ENCODE assay signal across 13 mouse cellular contexts in genomic region chr6:86801431-86801830, GRCm38 (mm10).
"Had no signal": no experiment of that assay in that cellular context is flagged by ENCODE, and none has a peak within 500 bp of the region (broad histone marks: within the 10 kb centered on the region; RNA-seq: fewer than 3 reads in every experiment).

No protein-coding gene starts in this region.

- ATAC-seq: liver, embryonic 12.5 days; midbrain, embryonic 13.5 days had no signal

- H3K4me3 ChIP-seq: kidney, embryonic 15.5 days; limb, embryonic 13.5 days; liver, embryonic 12.5 days; midbrain, embryonic 13.5 days had no signal

- H3K4me1 ChIP-seq: kidney, embryonic 15.5 days; limb, embryonic 13.5 days; liver, embryonic 12.5 days; midbrain, embryonic 13.5 days had no signal

- DNase-seq: kidney, adult 2 months; kidney, postnatal 14 days; left cerebral cortex, postnatal 4 days; lung, embryonic 14.5 days; lung, postnatal 10 days; right cerebral cortex, postnatal 4 days; spleen, adult 18-20 months; thymus, postnatal 25 days had no signal

- H3K9ac ChIP-seq: kidney, embryonic 15.5 days; limb, embryonic 13.5 days; liver, embryonic 12.5 days; lung, embryonic 14.5 days; midbrain, embryonic 13.5 days had no signal

- H3K27me3 ChIP-seq: kidney, embryonic 15.5 days; midbrain, embryonic 13.5 days had no signal

- H3K27ac ChIP-seq: kidney, embryonic 15.5 days; limb, embryonic 13.5 days; liver, embryonic 12.5 days; macrophage; midbrain, embryonic 13.5 days had no signal

- H3K36me3 ChIP-seq: kidney, embryonic 15.5 days; limb, embryonic 13.5 days; liver, embryonic 12.5 days; midbrain, embryonic 13.5 days had no signal

- H3K4me2 ChIP-seq: kidney, embryonic 15.5 days; limb, embryonic 13.5 days; liver, embryonic 12.5 days; lung, embryonic 14.5 days; midbrain, embryonic 13.5 days had no signal

- H3K9me3 ChIP-seq: kidney, embryonic 15.5 days; limb, embryonic 13.5 days; liver, embryonic 12.5 days; midbrain, embryonic 13.5 days had no signal
